Mouse (Mus musculus) cerebellum, adult 2 months (tissue): ENCODE results near the gene Galnt3. TPM values are rescaled to one million over a fixed set of nuclear protein-coding genes. Genes with fewer than 3 reads are reported as not detected.

ENCODE experiments used
- DNase-seq, 2 experiments: peaks; one replicate each; pipeline ENCODE4 v3.0.0; 2021
- H3K27ac ChIP-seq: fragments of 200-500 bp; 2 replicates; pipeline ENCODE4 v1.5.1; 2012; ENCODE audit warnings: low read length, control low read depth, inconsistent platforms; ENCODE audit not compliant: insufficient read depth
- H3K27me3 ChIP-seq: fragments of 200-500 bp; 2 replicates; pipeline ENCODE4 v1.6.1; 2012; ENCODE audit warnings: inconsistent platforms, mild to moderate bottlenecking, low read length, moderate library complexity; ENCODE audit not compliant: control insufficient read depth, insufficient read depth
- H3K4me1 ChIP-seq: fragments of 200-500 bp; 2 replicates; pipeline ENCODE4 v1.6.1; 2011; ENCODE audit warnings: low read length; ENCODE audit not compliant: control insufficient read depth, insufficient read depth
- H3K4me3 ChIP-seq: fragments of 200-500 bp; replicated peaks from 2 replicates; pipeline ENCODE3; 2011; ENCODE audit warnings: mild to moderate bottlenecking, low read depth, low read length, control low read depth; ENCODE audit not compliant: insufficient read depth
- CTCF ChIP-seq: fragments of 200-500 bp; IDR thresholded peaks from 2 replicates; pipeline ENCODE4 v1.5.1; 2011; ENCODE audit warnings: low read depth, mild to moderate bottlenecking, control low read depth, low read length, moderate library complexity, borderline replicate concordance; ENCODE audit not compliant: insufficient read depth
- POLR2A ChIP-seq: fragments of 200-500 bp; IDR thresholded peaks from 2 replicates; pipeline ENCODE4 v1.6.1; 2011; ENCODE audit warnings: low read length, control low read depth, borderline replicate concordance; ENCODE audit not compliant: insufficient read depth
- WGBS: fragments of 180-500 bp; shearing (Covaris S2); methylation state at CpG from one replicate; pipeline ENCODE4 v1.1.7; 2018; 5-methylcytosine and 5-hydroxymethylcytosine counted together
- polyA plus RNA-seq: library from polyadenylated mRNA; depleted of rRNA; stranded (reverse); fragments of >200 nt; gene quantifications from 2 replicates; pipeline ENCODE4 v1.2.3, GENCODE M21; 2012

The Galnt3 gene
- polyA plus RNA-seq, 1 experiment = 0.41 TPM

DNA sequence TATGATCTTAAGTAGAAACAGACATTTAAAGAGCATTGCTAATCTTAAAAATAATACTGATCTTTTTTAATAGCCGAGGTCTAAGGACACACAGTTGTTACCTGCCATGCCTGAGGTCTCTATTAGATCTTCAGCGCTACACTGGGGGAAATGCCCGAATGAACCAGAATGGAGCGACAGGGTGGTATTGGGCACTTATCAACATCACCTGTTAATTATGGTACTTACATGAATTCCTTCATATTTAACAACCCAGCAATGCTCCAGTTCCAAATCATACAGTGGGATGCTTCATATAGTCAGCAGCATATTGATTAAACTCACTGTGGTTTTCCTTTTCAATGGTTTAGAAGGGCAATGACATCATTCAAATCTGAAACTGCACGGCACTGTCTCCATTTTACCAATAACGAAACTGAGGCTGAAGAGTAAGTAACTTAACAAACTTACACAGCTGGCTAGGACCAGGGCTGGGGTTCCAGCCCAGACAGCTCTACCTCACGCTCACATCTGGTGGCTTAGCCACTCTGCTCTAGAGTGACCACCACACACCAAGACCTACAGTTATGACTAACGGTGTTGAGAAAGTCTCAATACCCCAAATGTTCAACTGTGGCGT, 23.0 kb downstream of the Galnt3 start:
- no peak for DNase-seq
- TF ChIP-seq POLR2A (no peak), CTCF (no peak)
- H3K27ac ChIP-seq = no peak overlapping the region
- H3K4me1 ChIP-seq = no peaks in the 10 kb centered on the region
- no peak overlapping the region for H3K4me3 ChIP-seq
- 95% methylated on average over 9 of the region's 9 CpGs for WGBS
- H3K27me3 ChIP-seq = no peaks in the 10 kb centered on the region

DNA sequence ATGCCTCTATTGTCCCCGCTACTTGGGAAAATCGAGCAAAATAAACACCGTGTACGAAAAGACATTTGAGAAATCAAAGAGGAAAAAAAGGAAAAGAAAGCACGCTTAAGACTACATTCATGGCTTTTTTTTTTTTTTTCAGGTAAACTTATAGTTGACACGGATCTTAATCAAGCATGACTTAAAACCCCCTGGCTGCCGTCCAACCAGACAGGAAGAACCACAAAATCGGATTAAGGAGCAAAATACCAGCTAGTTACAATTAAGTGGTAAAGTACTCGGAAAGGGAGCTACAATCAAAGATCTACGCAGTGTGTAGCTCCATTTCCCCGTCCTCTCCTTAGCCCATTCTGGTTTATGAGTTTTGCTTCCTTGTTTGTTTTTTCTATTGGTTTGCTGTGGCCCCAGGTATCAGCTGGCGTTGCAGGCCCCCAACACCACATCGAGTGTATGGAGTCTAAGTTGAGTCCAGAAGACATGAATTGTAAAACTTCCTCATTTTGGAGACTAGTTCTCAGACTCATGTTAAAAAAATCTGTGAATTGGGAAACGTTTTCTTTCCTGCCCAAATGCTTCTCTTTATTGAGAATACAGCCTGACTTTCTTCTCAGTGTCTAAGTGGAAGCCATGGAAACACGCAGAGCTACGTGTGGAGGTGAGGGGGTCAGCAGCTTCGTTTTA, 24.0 kb downstream of the Galnt3 start:
- Histone ChIP-seq H3K27me3 (no peaks in the 10 kb centered on the region), H3K4me3 (no peak overlapping the region), H3K4me1 (no peaks in the 10 kb centered on the region), H3K27ac (no peak overlapping the region)
- TF ChIP-seq CTCF (no peak), POLR2A (no peak)
- DNase-seq = no peak
- WGBS = 62% methylated on average over 17 of the region's 17 CpGs

DNA sequence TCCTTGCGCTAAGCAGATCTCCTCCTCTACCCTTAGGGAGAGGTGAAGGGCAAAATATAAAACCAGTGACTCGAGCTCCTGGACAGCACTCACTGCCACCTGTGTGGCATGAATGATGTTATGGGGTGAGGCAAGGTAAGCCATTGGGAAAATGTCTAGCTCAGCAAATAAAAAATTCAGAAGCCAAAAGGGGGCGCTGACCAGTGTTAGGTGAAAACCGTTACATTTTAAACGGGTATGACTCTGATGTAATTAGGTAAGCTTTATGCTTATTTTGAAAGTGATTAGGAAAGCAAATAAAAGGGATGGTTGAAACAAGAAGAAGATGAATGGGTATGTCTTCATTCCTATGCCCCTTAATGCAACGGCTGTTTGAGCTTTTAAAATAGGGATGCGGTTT, 24.6 kb downstream of the Galnt3 start:
- no peaks in the 10 kb centered on the region for H3K27me3 ChIP-seq
- H3K4me3 ChIP-seq = no peak overlapping the region
- DNase-seq = no peak
- WGBS = 73% methylated on average over 7 of the region's 7 CpGs
- H3K4me1 ChIP-seq = no peaks in the 10 kb centered on the region
- TF ChIP-seq CTCF (no peak), POLR2A (no peak)
- H3K27ac ChIP-seq = no peak overlapping the region

DNA sequence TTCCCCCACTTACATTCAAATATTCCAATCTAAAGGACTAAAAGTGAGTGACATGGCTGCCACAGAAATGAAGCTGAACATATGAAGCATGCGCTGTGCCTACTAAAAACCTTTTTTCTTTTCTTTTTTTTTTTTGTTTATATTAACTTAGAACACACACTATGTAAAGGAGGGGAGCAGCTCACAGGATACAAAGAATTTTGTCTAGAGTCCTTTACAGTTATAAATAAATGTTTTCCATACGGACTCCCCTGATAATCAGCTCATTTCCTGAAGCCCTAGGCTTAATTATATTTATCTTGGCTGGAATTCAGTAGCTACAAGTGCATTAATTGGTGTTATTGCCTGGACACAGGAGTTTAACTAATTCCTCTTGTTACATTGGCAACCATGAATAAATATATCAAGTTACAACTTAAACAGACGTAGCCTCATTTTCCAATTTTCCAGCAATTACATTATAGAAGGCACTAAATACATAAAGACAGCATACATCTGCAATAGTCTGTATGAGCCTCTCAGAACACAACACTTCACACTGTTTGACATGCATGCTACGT, 30.1 kb downstream of the Galnt3 start:
- WGBS = 85% methylated on average over 4 of the region's 4 CpGs

DNA sequence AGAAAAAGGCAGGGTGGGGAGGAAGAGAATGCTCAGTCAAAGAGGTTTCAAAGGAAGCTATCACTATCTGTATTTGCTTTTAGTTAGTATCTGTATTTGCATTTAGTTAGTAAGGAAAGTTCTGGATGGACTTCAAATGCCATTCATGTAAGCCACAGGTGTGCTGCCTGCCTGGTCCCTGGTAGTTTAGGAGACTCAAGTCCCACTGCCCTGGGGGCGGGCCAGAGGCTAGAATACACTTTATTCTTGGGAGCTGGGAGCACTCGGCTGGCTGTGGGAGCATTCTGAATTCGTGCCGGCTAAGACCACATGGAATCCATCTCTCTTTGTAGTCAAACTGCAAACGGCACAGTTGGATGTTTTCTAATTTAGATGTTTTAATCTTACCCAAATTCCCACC, 33.5 kb downstream of the Galnt3 start:
- no peak for DNase-seq
- 43% methylated on average over 5 of the region's 5 CpGs for WGBS
- Histone ChIP-seq H3K27ac (no peak overlapping the region), H3K4me1 (no peaks in the 10 kb centered on the region), H3K27me3 (no peaks in the 10 kb centered on the region), H3K4me3 (no peak overlapping the region)
- no peak for TF ChIP-seq CTCF
- no peak for TF ChIP-seq POLR2A

More for the DNA sequence above, 30.1 kb downstream of the Galnt3 start:
- DNase-seq = no peak
- no peaks in the 10 kb centered on the region for H3K27me3 ChIP-seq
- no peaks in the 10 kb centered on the region for H3K4me1 ChIP-seq
- H3K27ac ChIP-seq = no peak overlapping the region
- no peak overlapping the region for H3K4me3 ChIP-seq
- TF ChIP-seq POLR2A (no peak), CTCF (no peak)

DNA sequence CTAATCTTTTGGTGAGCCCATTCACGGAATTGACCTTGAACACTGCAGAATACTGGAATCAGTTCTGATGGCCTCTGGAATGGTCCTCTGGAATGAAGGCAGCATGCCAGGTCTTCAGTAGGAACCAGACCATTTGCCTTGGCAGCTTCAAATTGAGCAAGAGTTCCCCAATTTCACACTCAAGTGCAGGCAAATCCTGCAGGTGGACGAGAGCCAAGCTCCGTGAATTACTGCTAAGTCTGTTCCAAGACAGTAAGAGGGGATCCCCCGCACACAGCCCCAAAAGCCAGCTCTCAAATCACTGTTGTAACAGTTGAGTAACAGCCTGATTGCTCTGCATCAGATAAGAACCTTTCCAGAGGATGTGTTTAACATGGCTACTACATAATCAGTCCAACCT, 42.9 kb downstream of the Galnt3 start:
- no peak overlapping the region for H3K4me3 ChIP-seq
- no peaks in the 10 kb centered on the region for H3K4me1 ChIP-seq
- no peak overlapping the region for H3K27ac ChIP-seq
- WGBS = 9% methylated on average over 4 of the region's 4 CpGs
- DNase-seq = peak in 1 of 2 experiments; percentile 5
- TF ChIP-seq POLR2A = no peak
- TF ChIP-seq CTCF = no peak
- H3K27me3 ChIP-seq = no peaks in the 10 kb centered on the region; the same call in 1 of the 2 replicates

DNA sequence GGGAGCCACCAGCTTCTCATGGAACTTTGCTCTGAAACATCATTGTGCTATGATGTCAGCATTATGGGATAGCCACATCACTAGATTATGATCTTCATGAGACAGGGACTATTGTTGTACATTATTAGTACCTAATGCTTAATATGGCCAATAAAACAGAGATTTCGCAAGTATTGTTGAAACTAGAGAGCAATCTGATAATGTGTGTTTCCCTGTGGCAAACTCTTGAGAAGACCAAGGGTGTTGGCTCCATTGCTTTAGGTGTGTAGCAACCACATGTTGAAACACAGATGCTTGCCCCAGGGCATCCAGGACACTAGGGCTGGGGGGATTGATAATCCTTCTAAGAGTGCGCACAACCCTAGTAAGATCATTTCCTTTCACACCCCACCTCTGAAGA, 44.1 kb downstream of the Galnt3 start:
- WGBS = 97% methylated on average over 2 of the region's 2 CpGs
- Histone ChIP-seq H3K4me1 (no peaks in the 10 kb centered on the region), H3K27ac (no peak overlapping the region), H3K4me3 (no peak overlapping the region), H3K27me3 (no peaks in the 10 kb centered on the region; the same call in 1 of the 2 replicates)
- TF ChIP-seq POLR2A = no peak
- no peak for TF ChIP-seq CTCF
- DNase-seq = no peak

DNA sequence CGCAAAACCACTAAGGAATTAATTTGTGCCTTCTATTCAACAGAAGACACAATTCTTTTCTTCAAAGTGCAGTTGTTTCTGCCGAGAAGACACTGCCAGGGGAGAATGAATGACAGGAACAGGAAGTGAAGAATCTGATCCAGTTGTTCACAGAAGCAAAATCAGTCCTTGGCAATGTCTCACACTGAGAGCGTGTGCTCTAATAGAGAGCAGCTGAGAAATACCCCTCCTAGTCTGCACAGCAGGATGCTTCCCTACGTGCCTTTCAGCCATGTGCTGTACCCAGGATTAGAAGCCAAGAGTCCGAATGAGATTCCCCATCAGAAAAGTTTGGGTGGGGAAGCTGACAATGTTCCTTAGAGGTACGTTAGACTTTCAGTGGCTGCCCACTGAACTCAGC, 55.3 kb downstream of the Galnt3 start:
- H3K27ac ChIP-seq = no peak overlapping the region
- no peaks in the 10 kb centered on the region for H3K4me1 ChIP-seq
- no peaks in the 10 kb centered on the region; the same call in 1 of the 2 replicates for H3K27me3 ChIP-seq
- TF ChIP-seq POLR2A = no peak
- TF ChIP-seq CTCF = no peak
- DNase-seq = no peak
- 12% methylated on average over 6 of the region's 6 CpGs for WGBS
- no peak overlapping the region for H3K4me3 ChIP-seq
